Mouse (Mus musculus): ENCODE results near the gene Krtap24-1. TPM values are rescaled to one million over a fixed set of nuclear protein-coding genes. Genes with fewer than 3 reads are reported as not detected.

Krtap24-1 gene
- polyA plus RNA-seq, 1 experiment from 2014 or later, result not detected

DNA sequence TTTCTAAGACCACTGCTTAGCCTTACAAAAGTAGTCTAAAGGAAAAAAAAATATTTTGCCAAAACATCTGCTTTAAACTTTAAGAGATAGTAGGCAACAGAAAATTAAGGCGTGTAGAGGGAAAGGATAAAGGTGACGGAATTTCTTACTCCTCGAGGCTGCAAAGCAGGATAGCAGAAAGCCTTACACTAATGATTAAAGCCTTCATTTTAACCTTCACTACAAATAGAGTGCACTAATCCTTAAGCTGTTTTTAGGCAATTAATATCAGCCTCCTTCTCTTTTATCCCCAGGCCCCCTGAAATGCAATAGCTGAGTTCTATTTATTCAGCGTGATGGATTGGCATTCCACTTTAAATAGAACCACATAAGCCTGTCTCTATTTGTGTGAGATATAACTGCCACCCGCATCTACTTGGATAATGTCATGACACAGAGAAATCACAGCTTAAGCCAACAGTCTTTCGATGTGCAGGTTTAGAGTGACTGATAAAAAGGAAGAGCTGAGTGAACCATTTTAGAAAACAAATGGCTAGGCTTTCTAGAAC lies 50.4 kb downstream of the Krtap24-1 start:
- Histone ChIP-seq H3K27ac (no peak overlapping the region), H3K36me3 (no peaks in the 10 kb centered on the region), H3K9me3 (no peaks in the 10 kb centered on the region), H3K4me2 (no peak overlapping the region), H3K27me3 (no peaks in the 10 kb centered on the region), H3K4me3 (no peak overlapping the region), H3K9ac (no peak overlapping the region), H3K4me1 (no peaks in the 10 kb centered on the region)
- no peak for ATAC-seq (ENCODE audit: borderline replicate concordance, extremely low read depth, low FRiP score, low TSS enrichment)
- WGBS, result 28% methylated on average over 6 of the region's 6 CpGs

Other genes with a start within 250 kb of the Krtap24-1 start
- not detected in 2 replicates for gene Cldn17, start 105.3 kb downstream of the Krtap24-1 start, polyA plus RNA-seq (2015; fragmentation: Nextera tagmentation; extraction: Ambion mirVana)
- 3.2 and 3.7 TPM in 2 replicates for gene Cldn8, start 49.1 kb downstream of the Krtap24-1 start, polyA plus RNA-seq (2015; fragmentation: Nextera tagmentation; extraction: Ambion mirVana)
- gene 2310079G19Rik, start 15.4 kb upstream of the Krtap24-1 start, polyA plus RNA-seq (2015; fragmentation: Nextera tagmentation; extraction: Ambion mirVana), result not detected in 2 replicates
- not detected in 2 replicates for gene Krtap26-1, start 35.5 kb upstream of the Krtap24-1 start, polyA plus RNA-seq (2015; fragmentation: Nextera tagmentation; extraction: Ambion mirVana)
- gene Krtap27-1, start 59.4 kb upstream of the Krtap24-1 start, polyA plus RNA-seq (2015; fragmentation: Nextera tagmentation; extraction: Ambion mirVana), result not detected in 2 replicates
- gene 2310061N02Rik, start 95.7 kb upstream of the Krtap24-1 start, polyA plus RNA-seq (2015; fragmentation: Nextera tagmentation; extraction: Ambion mirVana), result not detected in 2 replicates
- gene Krtap13-1, start 116.6 kb upstream of the Krtap24-1 start, polyA plus RNA-seq (2015; fragmentation: Nextera tagmentation; extraction: Ambion mirVana), result not detected in 2 replicates
- gene Krtap13, start 139.4 kb upstream of the Krtap24-1 start, polyA plus RNA-seq (2015; fragmentation: Nextera tagmentation; extraction: Ambion mirVana), result not detected in 2 replicates
- gene 2310034C09Rik, start 146.6 kb upstream of the Krtap24-1 start, polyA plus RNA-seq (2015; fragmentation: Nextera tagmentation; extraction: Ambion mirVana), result not detected in 2 replicates
- not detected in 2 replicates for gene 2310057N15Rik, start 161.9 kb upstream of the Krtap24-1 start, polyA plus RNA-seq (2015; fragmentation: Nextera tagmentation; extraction: Ambion mirVana)
- gene Gm5965, start 165.6 kb upstream of the Krtap24-1 start, polyA plus RNA-seq (2015; fragmentation: Nextera tagmentation; extraction: Ambion mirVana), result not detected in 2 replicates
- gene Gm20741, start 199.9 kb upstream of the Krtap24-1 start, polyA plus RNA-seq (2015; fragmentation: Nextera tagmentation; extraction: Ambion mirVana), result not detected in 2 replicates
- gene Krtap15, start 207.9 kb upstream of the Krtap24-1 start, polyA plus RNA-seq (2015; fragmentation: Nextera tagmentation; extraction: Ambion mirVana), result not detected in 2 replicates
- not detected in 2 replicates for gene Krtap14, start 213.9 kb upstream of the Krtap24-1 start, polyA plus RNA-seq (2015; fragmentation: Nextera tagmentation; extraction: Ambion mirVana)

Data from lung, embryonic 15.5 days (tissue).